Mouse (Mus musculus) erythroblast, adult 5-6 weeks (primary cell): Measurements from ENCODE around the gene Sik3. TPM values are rescaled to one million over a fixed set of nuclear protein-coding genes. Genes with fewer than 3 reads are reported as not detected.
"Not testable (repeated sequence)": the region's sequence is repeated elsewhere in the genome, so short reads cannot be mapped to it uniquely, and the experiment has no call there.

Experiments
- ATAC-seq: replicated peaks from 2 replicates; pipeline ENCODE4 v1.8.0; 2016; ENCODE audit warnings: moderate number of reproducible peaks, mild to moderate bottlenecking, moderate TSS enrichment, inconsistent platforms; ENCODE audit not compliant: poor library complexity, low FRiP score, severe bottlenecking
- total RNA-seq, 2 experiments: library from RNA; stranded (forward) in 1 of 2; stranded (reverse) in 1 of 2; fragments of 150-400 nt in 1 of 2; fragments of 200-764, 138-1000 nt in 1 of 2; gene quantifications; 2 replicates each; pipeline versions ENCODE4 v1.2.3 to v1.2.4; 2015 to 2017; ENCODE audit warnings: low replicate concordance in 2 of 2

The Sik3 gene
- total RNA-seq, 2 experiments from 2014 or later, result 2.5 to 9.4 TPM

DNA sequence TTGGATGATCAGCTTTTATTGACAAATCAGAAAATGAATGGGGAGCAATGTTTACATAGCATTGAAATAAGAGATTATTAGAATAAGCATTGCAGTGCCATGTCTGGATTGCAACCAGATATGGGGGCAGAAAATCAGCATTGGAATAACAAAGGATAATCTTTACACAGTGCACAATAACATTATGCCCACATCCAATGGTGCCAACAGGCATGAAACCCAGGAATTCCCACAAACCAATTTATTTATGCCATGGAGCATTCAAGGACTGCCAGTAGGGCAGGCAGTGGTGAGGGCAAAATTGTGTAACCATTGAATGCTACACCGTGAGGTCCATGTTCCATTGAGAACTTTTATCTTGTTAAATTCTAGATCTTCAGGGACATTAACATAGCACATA, 129.4 kb downstream of the Sik3 start:
- no peak for ATAC-seq

GRCm38 (mm10) chr9:46142492-46142891, 129.9 kb downstream of the Sik3 start:
- ATAC-seq, result no peak

DNA sequence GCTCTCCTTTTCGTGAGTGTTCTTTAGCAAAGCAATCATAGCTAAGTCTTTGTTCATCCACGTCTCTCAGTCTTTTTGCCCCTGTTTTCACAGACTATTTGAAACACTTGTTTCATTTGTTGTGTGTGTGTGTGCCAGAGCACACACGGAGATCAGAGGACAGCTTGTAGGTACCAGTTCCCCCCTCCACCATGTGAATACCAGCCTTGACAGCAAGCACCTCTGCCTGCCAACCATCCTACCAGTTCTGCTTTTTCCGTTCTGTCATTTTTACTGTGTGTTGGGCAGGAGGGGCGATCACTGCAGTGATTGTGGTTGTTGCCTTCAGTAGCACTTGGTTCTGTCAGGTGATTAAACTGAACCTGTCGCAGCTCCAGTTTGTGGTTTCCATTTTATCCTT, 132.4 kb downstream of the Sik3 start:
- no peak for ATAC-seq

GRCm38 (mm10) chr9:46146437-46146836, 133.8 kb downstream of the Sik3 start:
- ATAC-seq, result no peak

DNA sequence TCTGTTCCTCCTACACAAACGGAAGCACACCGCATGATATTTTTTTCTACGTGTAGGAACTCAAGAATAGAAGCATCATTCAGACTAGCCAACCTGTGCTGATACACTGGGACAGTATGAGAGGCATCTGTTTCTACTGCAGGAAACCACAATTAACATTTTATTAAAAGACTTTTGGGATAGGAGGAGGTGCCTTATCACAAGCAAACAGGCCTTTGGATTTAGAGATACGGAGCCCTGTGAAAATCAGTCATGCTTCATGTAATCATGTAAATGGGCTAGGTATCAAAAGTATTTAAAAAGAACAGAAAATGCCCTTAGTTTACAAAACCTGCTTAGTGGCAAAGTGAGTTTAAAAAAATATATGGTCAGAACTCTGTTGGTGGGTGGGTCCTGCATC, 136.1 kb downstream of the Sik3 start:
- no peak for ATAC-seq

- ATAC-seq, result no peak
Observed at GRCm38 (mm10) chr9:46149392-46149791, 136.8 kb downstream of the Sik3 start.

GRCm38 (mm10) chr9:46150116-46150515, 137.5 kb downstream of the Sik3 start:
- ATAC-seq, result no peak

DNA sequence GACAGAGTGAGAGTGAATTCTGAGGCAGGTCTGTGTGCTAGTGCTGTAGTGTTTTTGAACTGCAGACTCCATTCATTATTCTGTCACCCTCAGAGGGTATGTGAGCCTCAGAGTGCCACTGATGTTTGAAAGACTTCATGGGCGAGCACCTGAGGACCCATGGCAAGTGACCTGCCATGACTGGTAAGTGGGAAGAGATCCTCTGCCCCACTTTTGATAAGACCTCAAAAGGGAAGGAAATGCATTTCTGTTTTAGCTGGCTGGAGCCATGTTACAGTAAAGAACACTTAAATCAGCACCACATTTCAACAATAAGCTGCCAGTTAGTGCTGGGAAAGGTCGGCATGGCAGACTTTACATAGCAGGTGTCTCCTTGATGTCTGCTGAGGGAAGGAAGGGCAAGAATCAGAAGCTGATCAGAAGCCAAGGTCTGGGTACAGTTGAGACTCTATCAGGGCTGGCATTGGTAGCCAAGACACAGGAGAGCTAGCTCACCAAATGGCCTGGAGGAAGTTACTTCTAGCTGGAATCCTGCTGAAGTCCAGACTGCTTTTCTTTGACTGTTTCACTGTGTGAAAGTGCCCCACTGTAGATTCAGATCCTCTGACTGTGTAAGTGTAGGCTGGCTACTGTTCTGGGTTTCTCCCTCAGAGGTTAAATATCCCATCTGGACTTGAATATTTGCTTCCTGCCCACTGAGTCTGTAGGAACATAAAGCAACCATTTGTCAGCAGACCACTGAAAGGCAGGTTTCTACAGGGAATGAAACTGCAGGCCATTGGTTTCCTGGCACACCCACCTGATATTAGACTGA, 138.5 kb downstream of the Sik3 start:
- ATAC-seq, result no peak

- no peak for ATAC-seq
Observed at GRCm38 (mm10) chr9:46151704-46152040, 139.1 kb downstream of the Sik3 start.

GRCm38 (mm10) chr9:46152067-46153015, 139.7 kb downstream of the Sik3 start:
- ATAC-seq, result no peak

- ATAC-seq, result no peak
Observed at GRCm38 (mm10) chr9:46154469-46154868, 141.8 kb downstream of the Sik3 start.

- ATAC-seq, result no peak
Observed at GRCm38 (mm10) chr9:46155026-46155425, 142.4 kb downstream of the Sik3 start.

GRCm38 (mm10) chr9:46155818-46156217, 143.2 kb downstream of the Sik3 start:
- ATAC-seq, result not testable (repeated sequence)

- no peak for ATAC-seq
Observed at GRCm38 (mm10) chr9:46156711-46157110, 144.1 kb downstream of the Sik3 start.

- ATAC-seq, result no peak
Observed at GRCm38 (mm10) chr9:46158273-46158813, 145.7 kb downstream of the Sik3 start.

GRCm38 (mm10) chr9:46163430-46163829, 150.8 kb downstream of the Sik3 start:
- ATAC-seq, result no peak

- ATAC-seq, result no peak
Observed at GRCm38 (mm10) chr9:46168802-46169201, 156.2 kb downstream of the Sik3 start.

DNA sequence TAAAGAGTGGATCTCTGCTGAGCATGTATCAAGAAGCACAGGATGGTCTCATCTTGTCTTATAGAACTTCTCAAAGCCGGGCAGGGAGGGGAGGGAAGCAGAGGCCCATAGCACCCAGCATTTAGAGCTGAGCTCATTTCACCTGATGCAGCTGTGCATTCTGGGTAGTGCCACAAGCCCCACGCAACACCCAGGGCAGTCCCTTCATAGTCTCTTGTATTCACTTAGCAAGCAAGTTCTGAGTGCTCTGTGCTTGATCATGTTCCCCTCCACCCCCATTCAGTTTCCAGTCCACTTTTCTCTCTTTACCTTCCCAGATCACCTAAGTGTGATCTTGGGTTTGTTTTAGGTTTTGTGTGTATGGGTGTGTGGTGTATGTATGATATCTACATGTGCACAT, 159.6 kb downstream of the Sik3 start:
- ATAC-seq, result no peak

GRCm38 (mm10) chr9:46172953-46173352, 160.3 kb downstream of the Sik3 start:
- ATAC-seq, result no peak

DNA sequence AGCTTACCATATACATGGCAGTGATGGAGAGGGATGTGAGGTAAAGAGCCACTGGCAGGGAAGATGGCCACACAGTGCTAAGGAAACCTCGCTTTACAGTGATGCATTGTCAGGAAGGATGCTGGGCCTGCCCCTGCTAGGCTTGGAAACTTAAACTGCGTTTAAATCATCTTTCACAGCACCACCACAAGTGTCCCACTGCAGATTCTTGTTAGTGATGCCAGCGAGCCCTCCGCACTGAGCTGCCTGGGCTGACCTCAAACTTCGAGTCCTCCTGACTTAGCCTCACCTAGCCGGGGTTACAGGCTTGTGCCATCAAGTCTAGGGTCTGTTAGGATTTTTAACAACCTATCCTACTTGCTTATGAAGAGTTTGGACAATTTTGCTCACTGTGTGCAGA, 161.3 kb downstream of the Sik3 start:
- no peak for ATAC-seq
